Mouse (Mus musculus): Measurements from ENCODE around the gene Fgd2. TPM values are rescaled to one million over a fixed set of nuclear protein-coding genes. Genes with fewer than 3 reads are reported as not detected.

The Fgd2 gene
- total RNA-seq, 2 experiments from 2014 or later = 7.8 to 13.0 TPM

- no peak for DNase-seq (ENCODE audit: low spot score in 2 of 2)
Measured at GRCm38 (mm10) chr17:29422337-29422736, 61.6 kb downstream of the Fgd2 start.

GRCm38 (mm10) chr17:29422912-29423504 is 62.3 kb downstream of the Fgd2 start:
- DNase-seq (ENCODE audit: low spot score in 2 of 2) = no peak

GRCm38 (mm10) chr17:29423991-29424390 is 63.3 kb downstream of the Fgd2 start:
- DNase-seq (ENCODE audit: low spot score in 2 of 2) = no peak

- DNase-seq (ENCODE audit: low spot score in 2 of 2) = no peak
Measured at GRCm38 (mm10) chr17:29425345-29425744, 64.6 kb downstream of the Fgd2 start.

- no peak for DNase-seq (ENCODE audit: low spot score in 2 of 2)
Measured at GRCm38 (mm10) chr17:29428213-29428612, 67.5 kb downstream of the Fgd2 start.

GRCm38 (mm10) chr17:29428826-29429225 is 68.1 kb downstream of the Fgd2 start:
- no peak for DNase-seq (ENCODE audit: low spot score in 2 of 2)

Other genes with a start within 250 kb of the Fgd2 start
- gene Rab44, start 246.8 kb upstream of the Fgd2 start, total RNA-seq (2021) = under 1 TPM; 0.13 to 0.59 TPM
- 10 to 100 TPM; 56.5 to 58.3 TPM for gene Cpne5, start 122.7 kb upstream of the Fgd2 start, total RNA-seq (2021)
- 10 to 100 TPM; 20.9 to 21.8 TPM for gene Ppil1, start 96.7 kb upstream of the Fgd2 start, total RNA-seq (2021)
- 100 to 1,000 TPM in 1 of 2 experiments, 10 to 100 TPM in 1; 86.0 to 106 TPM for gene BC004004, start 92.1 kb upstream of the Fgd2 start, total RNA-seq (2021)
- gene Pi16, start 43.2 kb upstream of the Fgd2 start, total RNA-seq (2021) = 1 to 10 TPM; 1.7 to 2.1 TPM
- gene Mtch1, start 13.0 kb upstream of the Fgd2 start, total RNA-seq (2021) = 100 to 1,000 TPM; 505 to 511 TPM
- gene Pim1, start 129.8 kb downstream of the Fgd2 start, total RNA-seq (2021) = 1 to 10 TPM; 3.5 to 4.0 TPM
- not detected for gene Gm17657, start 188.7 kb downstream of the Fgd2 start, total RNA-seq (2021)
- 10 to 100 TPM; 40.1 to 46.0 TPM for gene Tbc1d22b, start 188.9 kb downstream of the Fgd2 start, total RNA-seq (2021)
- not detected for gene Tmem217, start 191.5 kb downstream of the Fgd2 start, total RNA-seq (2021)